Mouse (Mus musculus) heart, embryonic 13.5 days (tissue): ENCODE results near the gene Pnpla7. TPM values are rescaled to one million over a fixed set of nuclear protein-coding genes. Genes with fewer than 3 reads are reported as not detected.
A peak's percentile ranks its signal among the peaks of the same experiment; 100 is the strongest.
"Not testable (repeated sequence)": the region's sequence is repeated elsewhere in the genome, so short reads cannot be mapped to it uniquely, and the experiment has no call there.

ENCODE experiments used
- ATAC-seq: fragments of 200-750 bp; cut with Nextera tagmentation; 2 replicates; pipeline ENCODE4 v1.8.0; 2017; ENCODE audit warnings: moderate TSS enrichment; ENCODE audit not compliant: insufficient number of reproducible peaks, low FRiP score, low TSS enrichment; ENCODE audit errors: extremely low read depth
- H3K27ac ChIP-seq: fragments of 300-500 bp; sonication (generic); replicated peaks from 2 replicates; pipeline ENCODE4 v1.5.1; 2015; ENCODE audit warnings: moderate library complexity, mild to moderate bottlenecking, inconsistent platforms
- H3K27me3 ChIP-seq: fragments of 300-500 bp; sonication (generic); replicated peaks from 2 replicates; pipeline ENCODE4 v1.6.1; 2015; ENCODE audit warnings: mild to moderate bottlenecking, inconsistent platforms
- H3K36me3 ChIP-seq: fragments of 300-500 bp; sonication (generic); 2 replicates; pipeline ENCODE4 v1.6.1; 2015; ENCODE audit warnings: mild to moderate bottlenecking, inconsistent platforms
- H3K4me1 ChIP-seq: fragments of 300-500 bp; sonication (generic); 2 replicates; pipeline ENCODE4 v1.6.1; 2015; ENCODE audit warnings: inconsistent platforms
- H3K4me2 ChIP-seq: fragments of 300-500 bp; sonication (generic); 2 replicates; pipeline ENCODE4 v1.6.1; 2015; ENCODE audit warnings: inconsistent platforms, mild to moderate bottlenecking, moderate library complexity
- H3K4me3 ChIP-seq: fragments of 300-500 bp; sonication (generic); 2 replicates; pipeline ENCODE4 v1.5.1; 2015; ENCODE audit warnings: moderate library complexity, mild to moderate bottlenecking, inconsistent platforms
- H3K9ac ChIP-seq: fragments of 300-500 bp; sonication (generic); 2 replicates; pipeline ENCODE4 v1.6.1; 2015; ENCODE audit warnings: inconsistent platforms, mild to moderate bottlenecking, moderate library complexity
- H3K9me3 ChIP-seq: fragments of 300-500 bp; sonication (generic); 2 replicates; pipeline ENCODE4 v1.6.1; 2016; ENCODE audit warnings: inconsistent platforms
- WGBS: fragments of 180-500 bp; shearing (Covaris S2); methylation state at CpG from one replicate; pipeline ENCODE4 v1.1.7; 2015; ENCODE audit warnings: mixed read lengths; 5-methylcytosine and 5-hydroxymethylcytosine counted together
- polyA plus RNA-seq: library from polyadenylated mRNA; unstranded; fragments of >200 nt; fragmentation: Nextera tagmentation; extraction: Ambion mirVana; gene quantifications from 2 replicates; pipeline ENCODE4 v1.2.1, GENCODE M21; 2015

The Pnpla7 gene
- polyA plus RNA-seq, 1 experiment from 2014 or later = 8.7 TPM

GRCm38 (mm10) chr2:24949421-24950188 is 26.2 kb upstream of the Pnpla7 start, which contains the start of gene Zmynd19:
TSS of gene Zmynd19 (plus strand) at chr2:24949792.
- peaks cover 31% of the 10 kb centered on the region for H3K36me3 ChIP-seq
- ATAC-seq = peak; percentile 99
- H3K9ac ChIP-seq = peak within 1 kb of the TSS; percentile 96
- peak within 1 kb of the TSS; percentile 97 for H3K4me3 ChIP-seq
- WGBS = under 1% methylated on average over 107 of the region's 108 CpGs
- no peaks in the 10 kb centered on the region for H3K9me3 ChIP-seq
- H3K4me2 ChIP-seq = peak within 1 kb of the TSS; percentile 98
- no peaks in the 10 kb centered on the region; the same call in 1 of the 2 replicates for H3K27me3 ChIP-seq
- H3K27ac ChIP-seq = peak within 1 kb of the TSS; percentile 57
- peaks cover 17% of the 10 kb centered on the region for H3K4me1 ChIP-seq

- Histone ChIP-seq H3K4me1 (peaks cover 17% of the 10 kb centered on the region), H3K36me3 (peaks cover 36% of the 10 kb centered on the region), H3K9ac (peak overlapping the region; percentile 96), H3K4me3 (peak overlapping the region; percentile 97), H3K27me3 (no peaks in the 10 kb centered on the region; the same call in 1 of the 2 replicates), H3K9me3 (no peaks in the 10 kb centered on the region), H3K4me2 (peak overlapping the region; percentile 98), H3K27ac (peak overlapping the region; percentile 57; the same call in 1 of the 2 replicates)
- WGBS = under 1% methylated on average over 31 of the region's 31 CpGs
- ATAC-seq = no peak
These were observed 25.7 kb upstream of the Pnpla7 start for GRCm38 (mm10) chr2:24950189-24950535.

- ATAC-seq = no peak
- H3K4me2 ChIP-seq = no peak overlapping the region
- no peaks in the 10 kb centered on the region for H3K27me3 ChIP-seq
- H3K9me3 ChIP-seq = no peaks in the 10 kb centered on the region
- H3K27ac ChIP-seq = no peak overlapping the region
- 0 out of 2 replicates have a peak overlapping the region, but pooled peaks have one; percentile 24 for H3K9ac ChIP-seq
- 66% methylated on average over 4 of the region's 4 CpGs for WGBS
- H3K36me3 ChIP-seq = peaks cover 61% of the 10 kb centered on the region
- H3K4me1 ChIP-seq = peaks cover 17% of the 10 kb centered on the region
- H3K4me3 ChIP-seq = no peak overlapping the region
These were observed 23.2 kb upstream of the Pnpla7 start for GRCm38 (mm10) chr2:24952537-24953055.

GRCm38 (mm10) chr2:24960910-24961309 is 14.9 kb upstream of the Pnpla7 start:
- Histone ChIP-seq H3K36me3 (peaks cover 77% of the 10 kb centered on the region), H3K4me2 (no peak overlapping the region), H3K4me1 (peaks cover 16% of the 10 kb centered on the region), H3K27ac (no peak overlapping the region), H3K27me3 (no peaks in the 10 kb centered on the region), H3K9me3 (no peaks in the 10 kb centered on the region), H3K9ac (no peak overlapping the region), H3K4me3 (no peak overlapping the region)
- ATAC-seq = no peak
- 30% methylated on average over 3 of the region's 3 CpGs for WGBS

GRCm38 (mm10) chr2:24962304-24963000 is 13.4 kb upstream of the Pnpla7 start, which contains the start of gene Dph7:
TSS of gene Dph7 (plus strand) at chr2:24962400.
- Histone ChIP-seq H3K36me3 (peaks cover 77% of the 10 kb centered on the region), H3K27me3 (no peaks in the 10 kb centered on the region), H3K9ac (peak within 1 kb of the TSS; percentile 92), H3K27ac (no peak within 1 kb of the TSS; the same call in 1 of the 2 replicates), H3K4me3 (peak within 1 kb of the TSS; percentile 86), H3K4me1 (peaks cover 16% of the 10 kb centered on the region), H3K4me2 (peak within 1 kb of the TSS; percentile 81), H3K9me3 (no peaks in the 10 kb centered on the region)
- ATAC-seq = peak; percentile 72
- 1% methylated on average over 28 of the region's 28 CpGs for WGBS

GRCm38 (mm10) chr2:24970386-24970785 is 5.4 kb upstream of the Pnpla7 start:
- peaks cover 79% of the 10 kb centered on the region for H3K36me3 ChIP-seq
- no peak overlapping the region for H3K4me3 ChIP-seq
- no peak overlapping the region for H3K27ac ChIP-seq
- no peak for ATAC-seq
- no peak overlapping the region for H3K4me2 ChIP-seq
- H3K9me3 ChIP-seq = no peaks in the 10 kb centered on the region
- no peak overlapping the region for H3K9ac ChIP-seq
- H3K27me3 ChIP-seq = no peaks in the 10 kb centered on the region
- WGBS = 75% methylated on average over 4 of the region's 4 CpGs
- peaks cover 14% of the 10 kb centered on the region for H3K4me1 ChIP-seq

- H3K9me3 ChIP-seq, ATAC-seq, H3K27me3 ChIP-seq: not testable (repeated sequence)
- peak overlapping the region; percentile 85 for H3K9ac ChIP-seq
- H3K36me3 ChIP-seq = peaks cover 39% of the 10 kb centered on the region
- H3K4me3 ChIP-seq = peak overlapping the region; percentile 84
- peaks cover 22% of the 10 kb centered on the region for H3K4me1 ChIP-seq
- WGBS = under 1% methylated on average over 17 of the region's 17 CpGs
- H3K4me2 ChIP-seq = peak overlapping the region; percentile 100
- H3K27ac ChIP-seq = peak overlapping the region; percentile 87
These were observed 1.4 kb upstream of the Pnpla7 start for GRCm38 (mm10) chr2:24974452-24974851.

GRCm38 (mm10) chr2:24974906-24975703 is 728 bp upstream of the Pnpla7 start, which contains the start of gene Mrpl41:
TSS of gene Mrpl41 (minus strand) at chr2:24975098.
- H3K4me3 ChIP-seq = peak within 1 kb of the TSS; percentile 84
- WGBS = under 1% methylated on average over 64 of the region's 64 CpGs
- H3K9me3 ChIP-seq = no peaks in the 10 kb centered on the region
- peak; percentile 99 for ATAC-seq
- H3K9ac ChIP-seq = peak within 1 kb of the TSS; percentile 87
- no peaks in the 10 kb centered on the region for H3K27me3 ChIP-seq
- H3K4me2 ChIP-seq = peak within 1 kb of the TSS; percentile 100
- H3K4me1 ChIP-seq = peaks cover 22% of the 10 kb centered on the region
- H3K27ac ChIP-seq = peak within 1 kb of the TSS; percentile 95
- H3K36me3 ChIP-seq = peaks cover 33% of the 10 kb centered on the region

GRCm38 (mm10) chr2:24976960-24977359 is 1.1 kb downstream of the Pnpla7 start:
- H3K36me3 ChIP-seq = peaks cover 16% of the 10 kb centered on the region
- H3K9ac ChIP-seq = no peak overlapping the region
- H3K27me3 ChIP-seq = no peaks in the 10 kb centered on the region
- peaks cover 22% of the 10 kb centered on the region for H3K4me1 ChIP-seq
- H3K9me3 ChIP-seq = no peaks in the 10 kb centered on the region
- WGBS = 87% methylated on average over 5 of the region's 5 CpGs
- peak overlapping the region; percentile 84 for H3K4me3 ChIP-seq
- ATAC-seq = no peak
- H3K4me2 ChIP-seq = peak overlapping the region; percentile 100
- H3K27ac ChIP-seq = no peak overlapping the region

- Histone ChIP-seq H3K4me2 (no peak overlapping the region), H3K27ac (no peak overlapping the region), H3K9ac (no peak overlapping the region), H3K4me3 (no peak overlapping the region), H3K9me3 (no peaks in the 10 kb centered on the region), H3K36me3 (peaks cover 55% of the 10 kb centered on the region), H3K27me3 (no peaks in the 10 kb centered on the region), H3K4me1 (no peaks in the 10 kb centered on the region)
- no peak for ATAC-seq
- 44% methylated on average over 2 of the region's 2 CpGs for WGBS
These were observed 11.9 kb downstream of the Pnpla7 start for GRCm38 (mm10) chr2:24987762-24988161.
